Mouse (Mus musculus) bone marrow, adult 2 months (tissue): Measurements from ENCODE around the gene Unc119.

ENCODE experiments used
- CTCF ChIP-seq: fragments of 200-500 bp; IDR thresholded peaks from 2 replicates; pipeline ENCODE4 v1.5.1; 2011; ENCODE audit warnings: low read length, control low read depth; ENCODE audit not compliant: control insufficient read depth, insufficient read depth
- POLR2A ChIP-seq: fragments of 200-500 bp; IDR thresholded peaks from 2 replicates; pipeline ENCODE4 v1.6.1; 2011; ENCODE audit warnings: low read depth, mild to moderate bottlenecking, control low read depth, low read length, borderline replicate concordance; ENCODE audit not compliant: control insufficient read depth

DNA sequence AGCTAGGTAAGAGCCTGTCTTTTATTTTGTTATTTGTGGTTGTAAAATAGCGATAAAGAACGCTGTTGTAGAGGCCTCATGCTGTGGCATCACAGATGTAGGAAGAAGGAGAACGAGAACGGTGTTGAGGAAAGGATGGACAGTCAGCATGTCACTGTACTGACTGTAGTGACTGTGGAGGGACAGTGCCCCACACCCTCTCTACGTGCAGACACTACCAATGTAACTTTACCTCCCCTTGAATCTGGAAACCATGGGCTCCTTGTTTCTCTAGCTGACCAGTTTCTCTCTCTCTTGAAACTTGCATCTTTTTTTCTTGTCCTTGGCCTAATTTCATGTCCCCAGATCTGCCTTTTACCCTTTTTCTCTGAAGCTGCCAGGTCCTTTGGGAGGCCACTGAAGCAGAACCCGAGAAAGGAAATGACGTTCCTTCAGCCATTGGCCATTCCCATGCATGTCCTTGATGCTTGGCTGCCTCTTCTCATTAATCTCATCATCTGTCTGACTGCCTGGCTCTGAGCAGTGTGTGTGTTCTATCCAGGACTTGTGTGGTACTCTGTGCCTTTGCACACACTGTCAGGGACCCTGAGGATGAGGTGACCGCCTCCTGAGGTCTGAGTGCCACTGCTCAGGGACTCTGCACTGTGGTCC lies 32.3 kb upstream of the Unc119 start:
- TF ChIP-seq CTCF (no peak), POLR2A (no peak)
